Mouse (Mus musculus) fat pad, adult 2 months (tissue): ENCODE results near the gene Rhbdd1.

Experiments
- DNase-seq: peaks from one replicate; pipeline ENCODE4 v3.0.0-alpha.2; 2011; ENCODE audit warnings: low read depth, low spot score; ENCODE audit errors: extremely low read depth

The Rhbdd1 gene

GRCm38 (mm10) chr1:82415641-82416040, 99.4 kb downstream of the Rhbdd1 start:
- no peak for DNase-seq

GRCm38 (mm10) chr1:82427729-82428128, 111.5 kb downstream of the Rhbdd1 start:
- no peak for DNase-seq

GRCm38 (mm10) chr1:82429061-82429460, 112.8 kb downstream of the Rhbdd1 start:
- DNase-seq = peak; percentile 91

- peak; percentile 13 for DNase-seq
Measured at GRCm38 (mm10) chr1:82432919-82433648, 116.8 kb downstream of the Rhbdd1 start.

- no peak for DNase-seq
Measured at GRCm38 (mm10) chr1:82433649-82434005, 117.4 kb downstream of the Rhbdd1 start.

GRCm38 (mm10) chr1:82437273-82437672, 121.0 kb downstream of the Rhbdd1 start:
- DNase-seq = no peak

GRCm38 (mm10) chr1:82440123-82440522, 123.9 kb downstream of the Rhbdd1 start:
- DNase-seq = no peak

GRCm38 (mm10) chr1:82443517-82443916, 127.3 kb downstream of the Rhbdd1 start:
- no peak for DNase-seq

GRCm38 (mm10) chr1:82446049-82446448, 129.8 kb downstream of the Rhbdd1 start:
- DNase-seq = no peak

- no peak for DNase-seq
Measured at GRCm38 (mm10) chr1:82449851-82450250, 133.6 kb downstream of the Rhbdd1 start.

- no peak for DNase-seq
Measured at GRCm38 (mm10) chr1:82451927-82452651, 135.8 kb downstream of the Rhbdd1 start.

- DNase-seq = no peak
Measured at GRCm38 (mm10) chr1:82454031-82454430, 137.8 kb downstream of the Rhbdd1 start.

- DNase-seq = no peak
Measured at GRCm38 (mm10) chr1:82459350-82459749, 143.1 kb downstream of the Rhbdd1 start.

- no peak for DNase-seq
Measured at GRCm38 (mm10) chr1:82459926-82460325, 143.7 kb downstream of the Rhbdd1 start.

GRCm38 (mm10) chr1:82461041-82461440, 144.8 kb downstream of the Rhbdd1 start:
- no peak for DNase-seq

GRCm38 (mm10) chr1:82465321-82465853, 149.1 kb downstream of the Rhbdd1 start:
- DNase-seq = no peak

- DNase-seq = no peak
Measured at GRCm38 (mm10) chr1:82468872-82469271, 152.6 kb downstream of the Rhbdd1 start.

- DNase-seq = no peak
Measured at GRCm38 (mm10) chr1:82470516-82471225, 154.4 kb downstream of the Rhbdd1 start.

GRCm38 (mm10) chr1:82473467-82473866, 157.2 kb downstream of the Rhbdd1 start:
- no peak for DNase-seq

GRCm38 (mm10) chr1:82474461-82474961, 158.3 kb downstream of the Rhbdd1 start:
- no peak for DNase-seq

GRCm38 (mm10) chr1:82475254-82475653, 159.0 kb downstream of the Rhbdd1 start:
- no peak for DNase-seq
